Mouse (Mus musculus) hematopoietic stem cell, adult 5-6 weeks (primary cell): ENCODE data around the gene Trarg1. TPM values are rescaled to one million over a fixed set of nuclear protein-coding genes. Genes with fewer than 3 reads are reported as not detected.

Source experiments
- ATAC-seq, 2 experiments: fragments of 125-278 bp in 1 of 2; replicated peaks in 1 of 2; 2 replicates each; pipeline ENCODE4 v1.8.0; 2016 to 2017; ENCODE audit warnings: inconsistent platforms in 2 of 2, mild to moderate bottlenecking in 2 of 2, moderate number of reproducible peaks in 2 of 2, low read depth in 1 of 2, moderate TSS enrichment in 1 of 2; ENCODE audit not compliant: low FRiP score in 2 of 2, poor library complexity in 2 of 2, severe bottlenecking in 2 of 2, insufficient read depth in 1 of 2, low TSS enrichment in 1 of 2
- total RNA-seq: library from RNA; stranded (forward); fragments of 172-1452, 232-1000 nt; gene quantifications from 2 replicates; pipeline ENCODE4 v1.2.3, GENCODE M21; 2017

The Trarg1 gene
- total RNA-seq, 1 experiment from 2014 or later = not detected

GRCm38 (mm10) chr11:76667807-76668206, 11.8 kb upstream of the Trarg1 start:
- peak in 1 of 2 experiments; percentile 22; a peak in 2 of 4 replicates for ATAC-seq

DNA sequence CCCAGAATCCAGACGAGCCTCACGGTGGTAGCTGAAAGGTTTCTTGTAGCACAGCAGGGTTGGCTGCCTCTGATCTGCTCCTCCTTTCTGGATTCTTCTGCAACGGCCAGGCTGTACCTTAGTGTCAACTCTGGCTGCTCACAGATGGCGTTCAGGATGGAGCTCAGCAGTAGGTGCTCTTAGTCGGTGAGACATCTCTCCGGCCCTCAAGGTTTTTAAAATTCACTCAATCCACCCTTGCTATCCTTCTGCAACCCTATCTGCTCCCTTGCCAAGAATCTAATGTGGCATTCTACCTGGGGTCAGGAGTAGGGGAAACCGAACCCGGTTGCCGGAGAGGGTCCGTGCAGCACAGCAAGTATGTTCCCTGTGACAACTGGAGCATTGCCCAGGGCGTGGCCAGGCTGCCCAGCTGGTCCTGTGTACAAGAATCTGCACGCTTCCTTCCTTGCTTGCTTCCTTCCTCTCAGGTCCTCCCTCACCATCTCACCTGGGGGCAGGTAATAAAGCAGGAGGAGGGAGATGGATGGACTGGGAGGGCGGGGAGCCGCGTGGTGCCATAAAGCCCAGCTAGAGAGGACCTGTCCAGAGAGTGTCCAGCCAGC, 7.6 kb upstream of the Trarg1 start, which contains the start of gene Bhlha9:
TSS of gene Bhlha9 (plus strand) at position 600 of the 605 bp plus-strand sequence.
- no peak for ATAC-seq

- ATAC-seq = no peak
Measured at GRCm38 (mm10) chr11:76672561-76673384, 6.8 kb upstream of the Trarg1 start.

GRCm38 (mm10) chr11:76674199-76674598, 5.4 kb upstream of the Trarg1 start:
- no peak for ATAC-seq

DNA sequence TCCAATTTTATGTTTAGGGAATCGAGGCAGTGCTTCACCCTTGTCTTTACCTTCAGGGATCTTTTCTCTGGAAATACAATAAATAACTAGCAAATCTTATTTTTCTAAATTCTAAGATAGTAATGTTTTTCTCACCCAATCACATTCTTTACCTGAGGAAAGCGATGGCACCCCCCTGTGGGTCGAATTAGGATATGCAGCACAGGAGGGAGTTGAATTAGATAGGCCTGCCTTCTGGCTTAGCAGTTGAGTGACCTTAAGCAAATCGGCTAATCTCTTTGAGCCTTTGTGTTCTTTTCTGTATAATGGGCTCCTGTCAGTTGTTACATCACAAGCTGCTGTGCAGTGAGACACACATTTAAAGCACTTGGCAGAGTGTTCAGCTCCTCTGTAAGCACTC, 4.9 kb upstream of the Trarg1 start:
- no peak for ATAC-seq

GRCm38 (mm10) chr11:76685604-76686003, 6.0 kb downstream of the Trarg1 start:
- ATAC-seq = no peak

DNA sequence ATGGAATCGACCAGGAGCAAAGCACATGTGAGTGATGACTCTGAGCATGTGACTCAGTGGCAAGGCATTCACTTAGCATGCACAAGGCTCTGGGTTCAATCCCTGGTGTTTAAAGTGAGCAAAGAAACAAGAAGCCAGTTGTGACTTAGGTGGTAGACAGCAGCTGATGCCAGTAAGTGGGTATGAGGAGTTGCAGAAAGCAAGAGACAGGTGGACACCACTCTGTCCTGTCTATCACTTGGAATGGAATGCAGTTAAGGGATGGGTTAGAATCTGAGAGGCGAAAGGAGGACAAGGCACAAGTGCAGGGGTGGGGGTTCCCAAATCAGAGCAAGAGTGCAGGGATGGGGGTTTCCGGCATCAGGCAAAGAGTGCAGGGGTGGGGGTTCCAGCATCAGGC, 12.5 kb downstream of the Trarg1 start:
- ATAC-seq = no peak

GRCm38 (mm10) chr11:76695810-76696209, 16.2 kb downstream of the Trarg1 start:
- ATAC-seq = no peak

- ATAC-seq = no peak
Measured at GRCm38 (mm10) chr11:76699626-76700025, 20.0 kb downstream of the Trarg1 start.

DNA sequence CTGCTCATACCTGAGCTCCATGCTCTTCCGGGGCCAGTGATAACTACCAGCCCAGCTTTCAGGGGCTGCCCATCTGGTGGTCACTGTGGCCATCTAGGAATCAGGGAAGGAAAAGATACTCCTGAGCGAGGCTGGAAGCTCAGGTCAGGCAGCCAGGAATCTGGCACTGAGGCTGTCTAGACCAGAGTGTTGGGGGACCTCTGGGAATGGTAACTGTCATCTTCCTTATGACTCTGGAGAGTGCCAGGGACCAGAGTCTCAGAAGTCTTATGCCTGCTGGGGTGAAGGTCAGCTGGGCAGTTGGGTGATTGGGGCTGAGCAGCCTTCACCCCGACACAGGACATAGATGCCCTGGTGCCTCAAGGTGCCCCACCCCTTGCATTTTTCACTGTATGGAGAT, 28.0 kb downstream of the Trarg1 start:
- ATAC-seq = no peak

DNA sequence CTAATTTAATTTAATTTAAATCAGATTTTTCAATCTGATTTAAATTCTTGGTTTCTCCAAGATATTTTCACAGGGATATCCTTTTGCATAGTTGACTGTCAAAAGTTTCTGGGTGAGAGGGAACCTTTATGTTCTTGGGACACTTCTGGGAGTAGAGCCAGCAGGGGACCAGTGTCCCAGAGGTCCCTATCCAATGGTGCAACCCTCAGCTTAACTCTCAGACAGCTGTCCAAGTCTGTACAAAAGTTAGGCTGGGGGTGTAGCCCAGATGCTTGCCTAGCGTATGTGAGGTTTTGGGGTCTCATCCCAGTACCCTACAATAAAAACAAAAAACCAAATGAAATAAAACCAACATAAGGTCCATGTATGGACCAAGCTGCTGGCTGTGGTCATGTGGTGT, 28.5 kb downstream of the Trarg1 start:
- no peak for ATAC-seq

GRCm38 (mm10) chr11:76708881-76709280, 29.3 kb downstream of the Trarg1 start:
- no peak for ATAC-seq

DNA sequence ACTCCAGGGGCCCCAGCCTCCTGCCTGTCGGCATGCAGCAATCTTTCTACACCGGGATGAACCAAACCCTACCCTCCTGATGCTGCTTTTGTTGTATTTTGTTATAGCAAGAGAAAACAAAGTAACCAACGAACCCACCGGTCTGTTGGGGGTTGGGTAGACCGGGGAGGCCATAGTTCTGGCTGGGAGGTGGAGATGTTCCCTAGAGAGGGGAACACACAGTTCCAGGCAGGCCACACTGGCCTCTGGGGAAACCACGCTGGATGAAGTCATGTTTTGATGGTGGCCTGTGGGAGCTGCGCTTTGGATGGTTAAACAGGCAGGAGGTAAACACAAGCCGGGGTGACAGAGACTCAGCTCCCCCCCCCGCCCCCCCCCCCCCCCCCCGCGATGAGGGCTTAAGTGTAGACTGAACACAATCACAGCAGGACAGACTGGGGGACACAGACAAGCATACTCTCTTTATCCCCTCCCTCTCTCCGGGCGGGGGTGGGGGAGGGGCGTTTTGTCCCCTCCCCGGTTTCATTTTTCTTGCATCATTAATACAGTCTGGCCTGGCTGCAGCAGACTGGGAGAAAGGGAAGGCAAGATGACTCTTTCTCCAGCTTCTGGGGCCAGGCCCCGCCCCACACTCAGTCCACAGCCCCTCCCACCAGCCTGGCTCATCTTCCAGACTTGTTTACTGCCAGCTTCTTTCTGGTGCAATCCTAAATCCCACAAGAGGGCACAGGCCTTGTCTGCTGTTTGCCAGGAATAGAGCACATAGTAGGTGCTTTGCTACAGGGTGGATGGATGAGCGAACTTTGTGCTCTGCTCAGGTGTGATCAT, 30.2 kb downstream of the Trarg1 start:
- ATAC-seq = no peak

GRCm38 (mm10) chr11:76717000-76717399, 37.4 kb downstream of the Trarg1 start:
- no peak for ATAC-seq

GRCm38 (mm10) chr11:76723911-76724310, 44.3 kb downstream of the Trarg1 start:
- no peak for ATAC-seq

DNA sequence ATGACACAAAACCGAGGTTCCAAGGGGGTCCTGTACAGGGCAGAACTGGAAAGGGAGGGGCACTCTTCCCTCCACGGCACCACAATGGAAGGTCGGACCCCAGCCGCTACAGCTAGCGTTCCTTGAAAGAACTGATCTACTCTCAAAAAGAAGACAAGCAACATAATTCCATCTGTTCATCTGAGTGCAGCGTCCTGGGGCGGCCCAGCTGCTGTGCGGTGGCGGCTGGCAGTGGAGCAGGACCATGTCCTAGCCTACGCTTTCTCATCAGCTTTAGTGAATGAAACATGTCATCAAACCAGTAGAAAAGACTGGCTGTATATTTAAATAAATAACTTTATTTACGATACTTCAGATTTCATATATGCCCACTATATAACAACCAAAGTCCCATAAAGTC, 48.5 kb downstream of the Trarg1 start:
- ATAC-seq = no peak

DNA sequence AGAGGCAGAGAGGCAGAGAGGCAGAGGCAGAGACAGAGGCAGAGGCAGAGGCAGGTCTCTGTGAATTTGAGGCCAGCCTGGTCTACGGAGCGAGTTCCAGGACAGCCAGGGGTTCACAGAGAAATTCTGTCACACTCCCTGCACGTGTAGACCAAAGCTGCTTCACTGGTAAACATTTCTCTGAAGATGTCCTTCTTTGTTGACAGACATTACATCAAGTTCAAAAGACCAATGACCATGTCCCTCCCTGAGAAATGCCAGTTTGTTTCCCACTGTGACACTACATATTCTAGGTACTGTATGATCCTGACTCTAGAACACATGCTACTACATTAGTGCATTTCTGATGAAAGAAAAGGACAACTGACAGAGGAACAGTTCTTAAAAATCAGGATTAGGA, 51.0 kb downstream of the Trarg1 start:
- no peak for ATAC-seq

DNA sequence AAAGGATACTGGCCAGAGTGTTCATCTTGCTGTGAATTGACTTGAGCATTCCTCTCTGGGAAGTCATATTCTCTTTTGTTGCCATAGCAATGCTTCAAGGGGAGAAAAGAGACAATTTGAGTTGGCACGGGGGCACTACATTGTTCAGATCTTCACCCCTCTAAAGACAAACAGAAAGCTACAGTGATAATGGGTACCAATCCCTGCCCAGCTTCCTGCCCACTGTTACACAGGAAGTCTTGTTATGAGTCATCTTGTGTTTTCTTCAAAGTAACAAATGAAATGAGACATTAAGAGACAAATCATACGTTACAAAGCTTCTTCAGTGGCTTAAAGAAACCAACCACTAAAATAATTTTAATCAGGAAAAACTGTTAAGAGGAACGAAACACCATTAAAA, 55.0 kb downstream of the Trarg1 start:
- ATAC-seq = peak in 1 of 2 experiments; percentile 37; a peak in 1 of 4 replicates
